Mouse (Mus musculus): ENCODE results near the gene Cuedc1. TPM values are rescaled to one million over a fixed set of nuclear protein-coding genes. Genes with fewer than 3 reads are reported as not detected.

Cuedc1 gene
- polyA plus RNA-seq, 1 experiment: 16.5 TPM

- TF ChIP-seq POLR2A (IDR thresholded peaks at IDR 0.05; ENCODE audit: low read depth, low read length) (no peak), CTCF (conservative IDR thresholded peaks at IDR 0.05; ENCODE audit: insufficient read depth, insufficient read length, low read depth, low read length) (no peak)
- DNase-seq: peak; percentile 67
- no peaks in the 10 kb centered on the region for H3K27me3 ChIP-seq (replicated peaks; ENCODE audit: control insufficient read depth, insufficient read depth, low read length)
- peaks cover 51% of the 10 kb centered on the region for H3K4me1 ChIP-seq (ENCODE audit: control insufficient read depth, insufficient read depth, low read length)
- no peak overlapping the region for H3K4me3 ChIP-seq (ENCODE audit: insufficient read depth, low read depth, low read length)
- H3K27ac ChIP-seq (ENCODE audit: insufficient read depth, low read depth, low read length): peak overlapping the region; percentile 36; the same call in 1 of the 2 replicates
- 39% methylated on average over 8 of the region's 8 CpGs for WGBS
- no peaks in the 10 kb centered on the region for H3K36me3 ChIP-seq (ENCODE audit: control insufficient read depth, insufficient read depth, low read length)
Observed at GRCm38 (mm10) chr11:88155998-88156397, 58.1 kb downstream of the Cuedc1 start.

- DNase-seq: no peak
- whole genome bisulfite sequencing: 42% methylated on average over 2 of the region's 2 CpGs
- H3K27me3 ChIP-seq (replicated peaks; ENCODE audit: control insufficient read depth, insufficient read depth, low read length): no peaks in the 10 kb centered on the region
- no peak for TF ChIP-seq POLR2A (IDR thresholded peaks at IDR 0.05; ENCODE audit: low read depth, low read length)
- no peak for TF ChIP-seq CTCF (conservative IDR thresholded peaks at IDR 0.05; ENCODE audit: insufficient read depth, insufficient read length, low read depth, low read length)
- peaks cover 47% of the 10 kb centered on the region for H3K4me1 ChIP-seq (ENCODE audit: control insufficient read depth, insufficient read depth, low read length)
- H3K36me3 ChIP-seq (ENCODE audit: control insufficient read depth, insufficient read depth, low read length): no peaks in the 10 kb centered on the region
- H3K27ac ChIP-seq (ENCODE audit: insufficient read depth, low read depth, low read length): peak overlapping the region; percentile 47
- no peak overlapping the region for H3K4me3 ChIP-seq (ENCODE audit: insufficient read depth, low read depth, low read length)
Observed at GRCm38 (mm10) chr11:88156403-88156802, 58.5 kb downstream of the Cuedc1 start.

GRCm38 (mm10) chr11:88158842-88159246 is 61.0 kb downstream of the Cuedc1 start:
- DNase-seq: peak; percentile 48
- Histone ChIP-seq H3K36me3 (ENCODE audit: control insufficient read depth, insufficient read depth, low read length) (no peaks in the 10 kb centered on the region), H3K4me3 (ENCODE audit: insufficient read depth, low read depth, low read length) (no peak overlapping the region), H3K27ac (ENCODE audit: insufficient read depth, low read depth, low read length) (peak overlapping the region; percentile 14), H3K27me3 (replicated peaks; ENCODE audit: control insufficient read depth, insufficient read depth, low read length) (no peaks in the 10 kb centered on the region), H3K4me1 (ENCODE audit: control insufficient read depth, insufficient read depth, low read length) (peaks cover 50% of the 10 kb centered on the region)
- TF ChIP-seq CTCF (conservative IDR thresholded peaks at IDR 0.05; ENCODE audit: insufficient read depth, insufficient read length, low read depth, low read length) (no peak), POLR2A (IDR thresholded peaks at IDR 0.05; ENCODE audit: low read depth, low read length) (no peak)
- 64% methylated on average over 5 of the region's 5 CpGs for WGBS

- TF ChIP-seq CTCF (conservative IDR thresholded peaks at IDR 0.05; ENCODE audit: insufficient read depth, insufficient read length, low read depth, low read length): no peak
- no peak for TF ChIP-seq POLR2A (IDR thresholded peaks at IDR 0.05; ENCODE audit: low read depth, low read length)
- WGBS: 70% methylated on average over 11 of the region's 11 CpGs
- no peak for DNase-seq
- H3K36me3 ChIP-seq (ENCODE audit: control insufficient read depth, insufficient read depth, low read length): no peaks in the 10 kb centered on the region
- peaks cover 49% of the 10 kb centered on the region for H3K4me1 ChIP-seq (ENCODE audit: control insufficient read depth, insufficient read depth, low read length)
- no peaks in the 10 kb centered on the region for H3K27me3 ChIP-seq (replicated peaks; ENCODE audit: control insufficient read depth, insufficient read depth, low read length)
- H3K27ac ChIP-seq (ENCODE audit: insufficient read depth, low read depth, low read length): peak overlapping the region; percentile 14
- no peak overlapping the region for H3K4me3 ChIP-seq (ENCODE audit: insufficient read depth, low read depth, low read length)
Observed at GRCm38 (mm10) chr11:88159389-88159788, 61.5 kb downstream of the Cuedc1 start.

- TF ChIP-seq POLR2A (IDR thresholded peaks at IDR 0.05; ENCODE audit: low read depth, low read length) (no peak), CTCF (conservative IDR thresholded peaks at IDR 0.05; ENCODE audit: insufficient read depth, insufficient read length, low read depth, low read length) (no peak)
- peaks cover 49% of the 10 kb centered on the region for H3K4me1 ChIP-seq (ENCODE audit: control insufficient read depth, insufficient read depth, low read length)
- no peaks in the 10 kb centered on the region for H3K36me3 ChIP-seq (ENCODE audit: control insufficient read depth, insufficient read depth, low read length)
- peak overlapping the region; percentile 83 for H3K27ac ChIP-seq (ENCODE audit: insufficient read depth, low read depth, low read length)
- DNase-seq: no peak
- WGBS: 68% methylated on average over 5 of the region's 5 CpGs
- H3K4me3 ChIP-seq (ENCODE audit: insufficient read depth, low read depth, low read length): no peak overlapping the region
- no peaks in the 10 kb centered on the region for H3K27me3 ChIP-seq (replicated peaks; ENCODE audit: control insufficient read depth, insufficient read depth, low read length)
Observed at GRCm38 (mm10) chr11:88160316-88160715, 62.5 kb downstream of the Cuedc1 start.

- peak; percentile 87 for DNase-seq
- Histone ChIP-seq H3K36me3 (ENCODE audit: control insufficient read depth, insufficient read depth, low read length) (no peaks in the 10 kb centered on the region), H3K4me3 (ENCODE audit: insufficient read depth, low read depth, low read length) (peak overlapping the region; percentile 24), H3K4me1 (ENCODE audit: control insufficient read depth, insufficient read depth, low read length) (peaks cover 50% of the 10 kb centered on the region), H3K27me3 (replicated peaks; ENCODE audit: control insufficient read depth, insufficient read depth, low read length) (no peaks in the 10 kb centered on the region), H3K27ac (ENCODE audit: insufficient read depth, low read depth, low read length) (peak overlapping the region; percentile 77)
- 1% methylated on average over 26 of the region's 33 CpGs for WGBS
- TF ChIP-seq CTCF (conservative IDR thresholded peaks at IDR 0.05; ENCODE audit: insufficient read depth, insufficient read length, low read depth, low read length) (no peak), POLR2A (IDR thresholded peaks at IDR 0.05; ENCODE audit: low read depth, low read length) (no peak)
Observed at GRCm38 (mm10) chr11:88161051-88161581, 63.3 kb downstream of the Cuedc1 start.

GRCm38 (mm10) chr11:88161651-88162362 is 63.9 kb downstream of the Cuedc1 start:
- H3K4me3 ChIP-seq (ENCODE audit: insufficient read depth, low read depth, low read length): peak overlapping the region; percentile 13
- H3K4me1 ChIP-seq (ENCODE audit: control insufficient read depth, insufficient read depth, low read length): peaks cover 47% of the 10 kb centered on the region
- TF ChIP-seq POLR2A (IDR thresholded peaks at IDR 0.05; ENCODE audit: low read depth, low read length): no peak
- TF ChIP-seq CTCF (conservative IDR thresholded peaks at IDR 0.05; ENCODE audit: insufficient read depth, insufficient read length, low read depth, low read length): peak; percentile 94
- H3K27me3 ChIP-seq (replicated peaks; ENCODE audit: control insufficient read depth, insufficient read depth, low read length): no peaks in the 10 kb centered on the region
- peak; percentile 95 for DNase-seq
- H3K36me3 ChIP-seq (ENCODE audit: control insufficient read depth, insufficient read depth, low read length): no peaks in the 10 kb centered on the region
- H3K27ac ChIP-seq (ENCODE audit: insufficient read depth, low read depth, low read length): peak overlapping the region; percentile 82
- WGBS: 0% methylated on average over 14 of the region's 15 CpGs

All from kidney, adult 2 months (tissue).